Comparison of ENCODE assay signal across 8 mouse cellular contexts in genomic region chr9:40456191-40456590, GRCm38 (mm10).
A peak's percentile ranks its signal among the peaks of the same experiment; 100 is the strongest.
DNase-seq lines count a peak whose midpoint lies in the region; ATAC-seq and TF ChIP-seq lines count a peak whose summit lies in the region.

No protein-coding gene starts in this region.

- ATAC-seq in heart, embryonic 12.5 days (ENCODE audit: insufficient number of reproducible peaks, low FRiP score) = peak; percentile 79
- peak; percentile 84 for ATAC-seq in limb, embryonic 12.5 days (ENCODE audit: insufficient number of reproducible peaks, insufficient read depth, low FRiP score, low TSS enrichment, low read depth)

- peak overlapping the region; percentile 93 for H3K4me2 ChIP-seq in heart, embryonic 12.5 days
- peak overlapping the region; percentile 95 for H3K4me2 ChIP-seq in limb, embryonic 12.5 days

- H3K27ac ChIP-seq in left cerebral cortex, adult 2 months = no peak overlapping the region
- peak overlapping the region; percentile 88 for H3K27ac ChIP-seq in heart, embryonic 12.5 days (ENCODE audit: poor library complexity, severe bottlenecking)
- peak overlapping the region; percentile 66 for H3K27ac ChIP-seq in limb, embryonic 12.5 days
- peak overlapping the region; percentile 76 for H3K27ac ChIP-seq in midbrain, embryonic 10.5 days (replicated peaks)

- TF ChIP-seq CTCF in left cerebral cortex, adult 2 months (IDR thresholded peaks at IDR 0.05) = no peak

- peak overlapping the region; percentile 68 for H3K4me3 ChIP-seq in left cerebral cortex, adult 2 months
- H3K4me3 ChIP-seq in heart, embryonic 12.5 days = peak overlapping the region; percentile 72
- H3K4me3 ChIP-seq in limb, embryonic 12.5 days (replicated peaks) = peak overlapping the region; percentile 59
- peak overlapping the region; percentile 74 for H3K4me3 ChIP-seq in midbrain, embryonic 10.5 days

- 1% methylated on average over 7 of the region's 7 CpGs for WGBS in heart, embryonic 12.5 days
- 1% methylated on average over 7 of the region's 7 CpGs for WGBS in limb, embryonic 12.5 days
- WGBS in midbrain, embryonic 10.5 days = 0% methylated on average over 7 of the region's 7 CpGs

- intact Hi-C loops in left cerebral cortex, adult 2 months (cut with DNase I) = loop anchor here (2.0 kb wide), 1 partner anchor 75 kb away; the partner anchor contains the start of gene Gramd1b

- no peaks in the 10 kb centered on the region for H3K36me3 ChIP-seq in heart, embryonic 12.5 days
- no peaks in the 10 kb centered on the region for H3K36me3 ChIP-seq in limb, embryonic 12.5 days
- no peaks in the 10 kb centered on the region for H3K36me3 ChIP-seq in midbrain, embryonic 10.5 days

- H3K4me1 ChIP-seq in heart, embryonic 12.5 days (replicated peaks) = peaks cover 43% of the 10 kb centered on the region
- no peaks in the 10 kb centered on the region; the same call in 1 of the 2 replicates for H3K4me1 ChIP-seq in limb, embryonic 12.5 days (replicated peaks)
- peaks cover 44% of the 10 kb centered on the region for H3K4me1 ChIP-seq in midbrain, embryonic 10.5 days

- DNase-seq in left cerebral cortex, adult 2 months (ENCODE audit: extremely low spot score in 1 of 2, low spot score in 2 of 2) = peak in 1 of 2 experiments; percentile 24
- no peak for DNase-seq in left cerebral cortex, adult 11 months (ENCODE audit: low spot score)
- DNase-seq in cerebellum, adult 9-10 months = peak; percentile 58
- peak; percentile 57 for DNase-seq in midbrain, embryonic 10.5 days (ENCODE audit: low spot score)
- peak; percentile 68 for DNase-seq in testis, postnatal 14 days (ENCODE audit: low spot score)
- DNase-seq in layer of hippocampus, postnatal 10 days (ENCODE audit: low spot score in 2 of 2) = no peak

- peaks cover 5% of the 10 kb centered on the region; the same call in 1 of the 2 replicates for H3K27me3 ChIP-seq in heart, embryonic 12.5 days (replicated peaks)
- H3K27me3 ChIP-seq in limb, embryonic 12.5 days = peaks cover 16% of the 10 kb centered on the region
- H3K27me3 ChIP-seq in midbrain, embryonic 10.5 days (ENCODE audit: low read depth, poor library complexity, severe bottlenecking) = peaks cover 51% of the 10 kb centered on the region

- peak overlapping the region; percentile 89 for H3K9ac ChIP-seq in heart, embryonic 12.5 days
- H3K9ac ChIP-seq in limb, embryonic 12.5 days (replicated peaks) = peak overlapping the region; percentile 60

- no peaks in the 10 kb centered on the region for H3K9me3 ChIP-seq in heart, embryonic 12.5 days (replicated peaks)
- H3K9me3 ChIP-seq in limb, embryonic 12.5 days = no peaks in the 10 kb centered on the region
- H3K9me3 ChIP-seq in midbrain, embryonic 10.5 days (replicated peaks) = no peaks in the 10 kb centered on the region

Comparison
In these comparisons a context has a peak if more than half of its experiments do, and no peak if none do; other contexts are left out.
1. DNase-seq: peak in cerebellum, adult 9-10 months (single experiment), midbrain, embryonic 10.5 days (single experiment) and testis, postnatal 14 days (single experiment); none in left cerebral cortex, adult 11 months (single experiment) and layer of hippocampus, postnatal 10 days (0 of 2).
2. Peak in every context shown above with its lines, with median percentiles within 50 percentile points of each other: H3K4me3 ChIP-seq.